Mouse (Mus musculus) kidney, postnatal 0 days (tissue): Measurements from ENCODE around the gene Slc39a11. TPM values are rescaled to one million over a fixed set of nuclear protein-coding genes. Genes with fewer than 3 reads are reported as not detected.

Source experiments
- ATAC-seq: fragments of 200-750 bp; cut with Nextera tagmentation; replicated peaks from 2 replicates; pipeline ENCODE4 v1.8.0; 2017; ENCODE audit warnings: low read depth, moderate number of reproducible peaks, moderate TSS enrichment, moderate library complexity; ENCODE audit not compliant: low FRiP score
- DNase-seq: peaks from one replicate; pipeline ENCODE4 v3.0.0-alpha.2; 2016; ENCODE audit warnings: low spot score
- H3K27ac ChIP-seq: fragments of 300-500 bp; sonication (generic); 2 replicates; pipeline ENCODE4 v1.5.1; 2014; ENCODE audit warnings: mild to moderate bottlenecking
- H3K27me3 ChIP-seq: fragments of 300-500 bp; sonication (generic); 2 replicates; pipeline ENCODE4 v1.6.1; 2014; ENCODE audit warnings: low read length, mixed read lengths; ENCODE audit not compliant: insufficient read depth
- H3K36me3 ChIP-seq: fragments of 300-500 bp; sonication (generic); 2 replicates; pipeline ENCODE4 v1.6.1; 2014; ENCODE audit warnings: low read length, mixed read lengths; ENCODE audit not compliant: insufficient read depth
- H3K4me1 ChIP-seq: fragments of 300-500 bp; sonication (generic); replicated peaks from 2 replicates; pipeline ENCODE4 v1.6.1; 2014; ENCODE audit warnings: antibody characterized with exemption, low read length, mixed read lengths; ENCODE audit not compliant: insufficient read depth
- H3K4me2 ChIP-seq: fragments of 300-500 bp; sonication (generic); 2 replicates; pipeline ENCODE4 v1.6.1; 2014; ENCODE audit warnings: mild to moderate bottlenecking, low read length, moderate library complexity, mixed read lengths
- H3K4me3 ChIP-seq: fragments of 300-500 bp; sonication (generic); replicated peaks from 2 replicates; pipeline ENCODE4 v1.5.1; 2014; ENCODE audit warnings: low read depth, low read length
- H3K9ac ChIP-seq: fragments of 300-500 bp; sonication (generic); 2 replicates; pipeline ENCODE4 v1.6.1; 2014; ENCODE audit warnings: low read depth, low read length
- H3K9me3 ChIP-seq: fragments of 300-500 bp; sonication (generic); replicated peaks from 2 replicates; pipeline ENCODE4 v1.6.1; 2016; ENCODE audit warnings: low read length, inconsistent platforms, mixed read lengths
- CTCF ChIP-seq: IDR thresholded peaks from 2 replicates; pipeline ENCODE4 v1.5.1; 2016; ENCODE audit warnings: antibody characterized with exemption, low read depth, mild to moderate bottlenecking, moderate library complexity
- WGBS: fragments of 180-500 bp; shearing (Covaris S2); extraction: QIAGEN DNeasy Blood & Tissue Kit; methylation state at CpG from one replicate; pipeline ENCODE4 v1.1.7; 2014; 5-methylcytosine and 5-hydroxymethylcytosine counted together
- polyA plus RNA-seq: library from polyadenylated mRNA; unstranded; fragments of >200 nt; fragmentation: Nextera tagmentation; extraction: Ambion mirVana; gene quantifications from 2 replicates; pipeline ENCODE4 v1.2.1, GENCODE M21; 2015

Gene Slc39a11
- polyA plus RNA-seq, 1 experiment from 2014 or later, result 23.3 TPM

- no peaks in the 10 kb centered on the region for H3K36me3 ChIP-seq
- DNase-seq, result no peak
- WGBS, result 65% methylated on average over 13 of the region's 13 CpGs
These were observed 286.1 kb downstream of the Slc39a11 start for GRCm38 (mm10) chr11:113363739-113364138.

GRCm38 (mm10) chr11:113362617-113363016, 287.3 kb downstream of the Slc39a11 start:
- no peaks in the 10 kb centered on the region for H3K9me3 ChIP-seq

More at GRCm38 (mm10) chr11:113363739-113364138, 286.1 kb downstream of the Slc39a11 start:
- Histone ChIP-seq H3K9ac (no peak overlapping the region), H3K4me3 (no peak overlapping the region), H3K27ac (no peak overlapping the region), H3K4me1 (no peaks in the 10 kb centered on the region; the same call in 1 of the 2 replicates), H3K4me2 (no peak overlapping the region), H3K9me3 (no peaks in the 10 kb centered on the region), H3K27me3 (no peaks in the 10 kb centered on the region)
- ATAC-seq, result no peak
- no peak for TF ChIP-seq CTCF

GRCm38 (mm10) chr11:113360049-113360835, 289.6 kb downstream of the Slc39a11 start:
- no peak for DNase-seq
- no peak overlapping the region for H3K9ac ChIP-seq
- H3K27me3 ChIP-seq, result no peaks in the 10 kb centered on the region
- no peak overlapping the region for H3K4me3 ChIP-seq
- no peak for TF ChIP-seq CTCF
- no peaks in the 10 kb centered on the region for H3K36me3 ChIP-seq
- H3K4me2 ChIP-seq, result no peak overlapping the region
- H3K27ac ChIP-seq, result no peak overlapping the region
- 87% methylated on average over 10 of the region's 10 CpGs for WGBS
- H3K9me3 ChIP-seq, result no peaks in the 10 kb centered on the region
- H3K4me1 ChIP-seq, result no peaks in the 10 kb centered on the region
- no peak for ATAC-seq

More at GRCm38 (mm10) chr11:113362617-113363016, 287.3 kb downstream of the Slc39a11 start:
- no peak for TF ChIP-seq CTCF
- no peak overlapping the region for H3K4me2 ChIP-seq
- H3K4me3 ChIP-seq, result no peak overlapping the region
- H3K9ac ChIP-seq, result no peak overlapping the region
- 90% methylated on average over 7 of the region's 7 CpGs for WGBS
- H3K36me3 ChIP-seq, result no peaks in the 10 kb centered on the region
- ATAC-seq (no peak), DNase-seq (no peak)
- no peaks in the 10 kb centered on the region for H3K27me3 ChIP-seq
- H3K27ac ChIP-seq, result no peak overlapping the region
- H3K4me1 ChIP-seq, result no peaks in the 10 kb centered on the region; the same call in 1 of the 2 replicates

- DNase-seq, result no peak
- Histone ChIP-seq H3K4me2 (no peak overlapping the region), H3K27ac (no peak overlapping the region), H3K4me1 (no peaks in the 10 kb centered on the region), H3K36me3 (no peaks in the 10 kb centered on the region), H3K9me3 (no peaks in the 10 kb centered on the region), H3K27me3 (no peaks in the 10 kb centered on the region), H3K4me3 (no peak overlapping the region), H3K9ac (no peak overlapping the region)
- 84% methylated on average over 5 of the region's 5 CpGs for WGBS
- no peak for ATAC-seq
- TF ChIP-seq CTCF, result no peak
These were observed 293.9 kb downstream of the Slc39a11 start for GRCm38 (mm10) chr11:113355932-113356331.

GRCm38 (mm10) chr11:113352085-113352815, 297.6 kb downstream of the Slc39a11 start:
- whole genome bisulfite sequencing, result 61% methylated on average over 12 of the region's 12 CpGs
- peaks cover 5% of the 10 kb centered on the region; the same call in 1 of the 2 replicates for H3K9me3 ChIP-seq
- H3K4me2 ChIP-seq, result no peak overlapping the region
- ATAC-seq, result no peak
- no peak overlapping the region for H3K27ac ChIP-seq
- H3K36me3 ChIP-seq, result no peaks in the 10 kb centered on the region
- no peak overlapping the region for H3K9ac ChIP-seq
- no peak for DNase-seq
- no peak for TF ChIP-seq CTCF
- H3K4me3 ChIP-seq, result no peak overlapping the region
- no peaks in the 10 kb centered on the region for H3K27me3 ChIP-seq
- no peaks in the 10 kb centered on the region for H3K4me1 ChIP-seq

GRCm38 (mm10) chr11:113350583-113350982, 299.3 kb downstream of the Slc39a11 start:
- TF ChIP-seq CTCF, result peak; percentile 38; the same call in 1 of the 2 replicates
- Histone ChIP-seq H3K4me3 (no peak overlapping the region), H3K36me3 (no peaks in the 10 kb centered on the region), H3K9ac (no peak overlapping the region), H3K4me2 (no peak overlapping the region), H3K27me3 (no peaks in the 10 kb centered on the region), H3K27ac (no peak overlapping the region), H3K9me3 (peaks cover 5% of the 10 kb centered on the region; the same call in 1 of the 2 replicates), H3K4me1 (no peaks in the 10 kb centered on the region)
- ATAC-seq (no peak), DNase-seq (no peak)
- WGBS, result 94% methylated on average over 4 of the region's 4 CpGs
